ENCODE assay signal across 20 mouse cellular contexts in genomic region chr7:24260000-24260312, GRCm38 (mm10). TPM values are rescaled to one million over a fixed set of nuclear protein-coding genes. Genes with fewer than 3 reads are reported as not detected.
DNase-seq lines count a peak whose midpoint lies in the region; ATAC-seq and TF ChIP-seq lines count a peak whose summit lies in the region.
"Had no signal": no experiment of that assay in that cellular context is flagged by ENCODE, and none has a peak within 500 bp of the region (broad histone marks: within the 10 kb centered on the region; RNA-seq: fewer than 3 reads in every experiment).

No protein-coding gene starts in this region.

- peaks cover 4% of the 10 kb centered on the region for H3K4me1 ChIP-seq in intestine, embryonic 16.5 days (ENCODE audit: control insufficient read depth, insufficient read depth, low read length)
- H3K4me1 ChIP-seq in intestine, embryonic 15.5 days (replicated peaks) = peaks cover 3% of the 10 kb centered on the region; the same call in 1 of the 2 replicates
- no peaks in the 10 kb centered on the region for H3K4me1 ChIP-seq in intestine, postnatal 0 days (replicated peaks; ENCODE audit: control insufficient read depth, insufficient read depth, low read length)
- no peaks in the 10 kb centered on the region for H3K4me1 ChIP-seq in small intestine, adult 2 months (ENCODE audit: control insufficient read depth, insufficient read depth, insufficient read length, low read length)

- WGBS in intestine, embryonic 16.5 days = 79% methylated on average over 4 of the region's 4 CpGs
- 88% methylated on average over 4 of the region's 4 CpGs for WGBS in intestine, embryonic 15.5 days
- 63% methylated on average over 4 of the region's 4 CpGs for WGBS in intestine, postnatal 0 days
- 61% methylated on average over 4 of the region's 4 CpGs for WGBS in small intestine, adult 2 months

- ATAC-seq in intestine, embryonic 16.5 days = peak; percentile 59; the same call in 1 of the 2 replicates
- ATAC-seq in intestine, embryonic 15.5 days = no peak
- ATAC-seq in intestine, postnatal 0 days = peak; percentile 90
- ATAC-seq: activated CD4-positive, CD25-positive, alpha-beta regulatory T cell, adult 4 months; CD4-positive, CD25-positive, alpha-beta regulatory T cell, adult 4 months; Patski had no signal

- H3K9ac ChIP-seq in intestine, embryonic 16.5 days (ENCODE audit: low read depth, low read length) = no peak overlapping the region
- H3K9ac ChIP-seq in intestine, embryonic 15.5 days = no peak overlapping the region
- H3K9ac ChIP-seq in intestine, postnatal 0 days (ENCODE audit: low read depth, low read length) = no peak overlapping the region

- H3K4me2 ChIP-seq in intestine, embryonic 16.5 days (ENCODE audit: low read depth, low read length) = no peak overlapping the region
- no peak overlapping the region for H3K4me2 ChIP-seq in intestine, embryonic 15.5 days (replicated peaks)
- no peak overlapping the region for H3K4me2 ChIP-seq in intestine, postnatal 0 days (replicated peaks; ENCODE audit: low read depth)

- no peak overlapping the region for H3K27ac ChIP-seq in intestine, embryonic 16.5 days (ENCODE audit: low read length)
- no peak overlapping the region for H3K27ac ChIP-seq in intestine, embryonic 15.5 days
- peak overlapping the region; percentile 9; the same call in 1 of the 2 replicates for H3K27ac ChIP-seq in intestine, postnatal 0 days (ENCODE audit: low read depth, low read length)
- H3K27ac ChIP-seq in small intestine, adult 2 months (ENCODE audit: insufficient read depth, low read depth, low read length) = peak overlapping the region; percentile 56; the same call in 1 of the 2 replicates

- TF ChIP-seq POLR2A in small intestine, adult 2 months (IDR thresholded peaks at IDR 0.05; ENCODE audit: low read depth, low read length) = no peak

- no peaks in the 10 kb centered on the region for H3K9me3 ChIP-seq in intestine, embryonic 16.5 days (ENCODE audit: control insufficient read depth, low read length)
- no peaks in the 10 kb centered on the region for H3K9me3 ChIP-seq in intestine, embryonic 15.5 days
- no peaks in the 10 kb centered on the region for H3K9me3 ChIP-seq in intestine, postnatal 0 days (ENCODE audit: control insufficient read depth)
- H3K9me3 ChIP-seq: G1E had no signal

- no peak for TF ChIP-seq CTCF in intestine, postnatal 0 days (IDR thresholded peaks at IDR 0.05; ENCODE audit: low read depth)
- no peak for TF ChIP-seq CTCF in small intestine, adult 2 months (IDR thresholded peaks at IDR 0.05; ENCODE audit: extremely low read depth, insufficient read length, insufficient replicate concordance, low read depth, low read length)

- H3K4me3 ChIP-seq in intestine, embryonic 16.5 days (ENCODE audit: low read length) = no peak overlapping the region
- H3K4me3 ChIP-seq in intestine, embryonic 15.5 days (replicated peaks) = no peak overlapping the region
- H3K4me3 ChIP-seq in intestine, postnatal 0 days (ENCODE audit: low read depth, low read length) = no peak overlapping the region
- H3K4me3 ChIP-seq in small intestine, adult 2 months (ENCODE audit: low read depth, low read length) = no peak overlapping the region

- 0 out of 2 replicates have a peak, but pooled peaks cover 3% of the 10 kb centered on the region for H3K36me3 ChIP-seq in intestine, embryonic 16.5 days (ENCODE audit: control insufficient read depth, insufficient read depth, low read length)
- H3K36me3 ChIP-seq in intestine, embryonic 15.5 days = peaks cover 3% of the 10 kb centered on the region; the same call in 1 of the 2 replicates
- H3K36me3 ChIP-seq in intestine, postnatal 0 days (ENCODE audit: control insufficient read depth, insufficient read depth) = peaks cover 17% of the 10 kb centered on the region
- H3K36me3 ChIP-seq in small intestine, adult 2 months (ENCODE audit: control insufficient read depth, insufficient read depth, low read length) = no peaks in the 10 kb centered on the region; the same call in 1 of the 2 replicates
- H3K36me3 ChIP-seq: G1E had no signal

- no peaks in the 10 kb centered on the region for H3K27me3 ChIP-seq in intestine, embryonic 16.5 days (replicated peaks; ENCODE audit: control insufficient read depth, insufficient read depth, low read length)
- no peaks in the 10 kb centered on the region for H3K27me3 ChIP-seq in intestine, embryonic 15.5 days (replicated peaks)
- H3K27me3 ChIP-seq in intestine, postnatal 0 days (replicated peaks; ENCODE audit: control insufficient read depth, insufficient read depth, low read length) = no peaks in the 10 kb centered on the region
- H3K27me3 ChIP-seq in small intestine, adult 2 months (ENCODE audit: control insufficient read depth, insufficient read depth, low read length) = no peaks in the 10 kb centered on the region
- H3K27me3 ChIP-seq: Patski had no signal

- DNase-seq in right cerebral cortex, postnatal 25 days = no peak
- no peak for DNase-seq in urinary bladder, postnatal 36 days (ENCODE audit: low spot score in 2 of 2)
- DNase-seq: adrenal gland, adult 2 months; adrenal gland, adult 8-10 months; adrenal gland, postnatal 10 days; adrenal gland, postnatal 14 days; adrenal gland, postnatal 25 days; adrenal gland, postnatal 36 days; B cell, adult 2 months; cerebellum, adult 11 months; cerebellum, adult 11-12 months; cerebellum, adult 18-20 months had no signal

RNA-seq across cellular contexts. Expression of gene Zfp108, which starts 5.4 kb away (rescaled TPM):
- polyA plus RNA-seq in intestine, embryonic 16.5 days (2015; fragmentation: Nextera tagmentation; extraction: Ambion mirVana) = 2.4 and 2.9 TPM in 2 replicates
- 2.8 and 3.1 TPM in 2 replicates for polyA plus RNA-seq in intestine, embryonic 15.5 days (2015; fragmentation: Nextera tagmentation; extraction: Ambion mirVana)
- polyA plus RNA-seq in intestine, postnatal 0 days (2015; fragmentation: Nextera tagmentation; extraction: Ambion mirVana) = 0.86 and 0.98 TPM in 2 replicates
- polyA plus RNA-seq in small intestine, adult 2 months (2012; rRNA removed) = 0.13 and 0.18 TPM in 2 replicates
- polyA plus RNA-seq: G1E had no signal

RNA-seq across cellular contexts. Expression of gene Zfp93, which starts 10.3 kb away (rescaled TPM):
- polyA plus RNA-seq in intestine, embryonic 16.5 days (2015; fragmentation: Nextera tagmentation; extraction: Ambion mirVana) = 5.4 and 6.8 TPM in 2 replicates
- 5.4 and 6.1 TPM in 2 replicates for polyA plus RNA-seq in intestine, embryonic 15.5 days (2015; fragmentation: Nextera tagmentation; extraction: Ambion mirVana)
- polyA plus RNA-seq in intestine, postnatal 0 days (2015; fragmentation: Nextera tagmentation; extraction: Ambion mirVana) = 2.2 and 3.2 TPM in 2 replicates
- polyA plus RNA-seq in small intestine, adult 2 months (2012; rRNA removed) = 0.37 and 0.55 TPM in 2 replicates

RNA-seq across cellular contexts. Expression of gene Zfp109, which starts 22.6 kb away (rescaled TPM):
- polyA plus RNA-seq in intestine, embryonic 16.5 days (2015; fragmentation: Nextera tagmentation; extraction: Ambion mirVana) = 3.7 TPM in 2 replicates
- 4.3 and 4.5 TPM in 2 replicates for polyA plus RNA-seq in intestine, embryonic 15.5 days (2015; fragmentation: Nextera tagmentation; extraction: Ambion mirVana)
- 0.65 and 0.73 TPM in 2 replicates for polyA plus RNA-seq in intestine, postnatal 0 days (2015; fragmentation: Nextera tagmentation; extraction: Ambion mirVana)
- polyA plus RNA-seq in small intestine, adult 2 months (2012; rRNA removed) = 0.33 and 0.56 TPM in 2 replicates

RNA-seq across cellular contexts. Expression of gene Zfp61, which starts 41.1 kb away (rescaled TPM):
- 18.7 and 21.7 TPM in 2 replicates for polyA plus RNA-seq in intestine, embryonic 16.5 days (2015; fragmentation: Nextera tagmentation; extraction: Ambion mirVana)
- 23.6 and 24.6 TPM in 2 replicates for polyA plus RNA-seq in intestine, embryonic 15.5 days (2015; fragmentation: Nextera tagmentation; extraction: Ambion mirVana)
- 4.6 and 5.1 TPM in 2 replicates for polyA plus RNA-seq in intestine, postnatal 0 days (2015; fragmentation: Nextera tagmentation; extraction: Ambion mirVana)
- polyA plus RNA-seq in small intestine, adult 2 months (2012; rRNA removed) = 1.1 and 1.5 TPM in 2 replicates

RNA-seq across cellular contexts. Expression of gene Zfp111, which starts 48.7 kb away (rescaled TPM):
- polyA plus RNA-seq in intestine, embryonic 16.5 days (2015; fragmentation: Nextera tagmentation; extraction: Ambion mirVana) = 6.7 and 8.2 TPM in 2 replicates
- 7.4 and 7.9 TPM in 2 replicates for polyA plus RNA-seq in intestine, embryonic 15.5 days (2015; fragmentation: Nextera tagmentation; extraction: Ambion mirVana)
- 3.0 and 3.1 TPM in 2 replicates for polyA plus RNA-seq in intestine, postnatal 0 days (2015; fragmentation: Nextera tagmentation; extraction: Ambion mirVana)
- 0.28 and 0.70 TPM in 2 replicates for polyA plus RNA-seq in small intestine, adult 2 months (2012; rRNA removed)

Comparison
In these comparisons a context has a peak if more than half of its experiments do, and no peak if none do; other contexts are left out.
1. H3K27ac ChIP-seq: peak in intestine, postnatal 0 days (single experiment) and small intestine, adult 2 months (single experiment); none in intestine, embryonic 16.5 days (single experiment) and intestine, embryonic 15.5 days (single experiment).